Mouse (Mus musculus) myocyte (in vitro differentiated cells): Measurements from ENCODE around the gene Arid1b.

Experiments
- E2F4 ChIP-seq: IDR thresholded peaks from one replicate; pipeline ENCODE4 v1.6.1; 2011; ENCODE audit warnings: mild to moderate bottlenecking, control low read depth, moderate library complexity; ENCODE audit not compliant: insufficient read depth
- MAX ChIP-seq: IDR thresholded peaks from one replicate; pipeline ENCODE4 v1.6.1; 2011; ENCODE audit warnings: low read depth, mild to moderate bottlenecking, control low read depth
- MYOD1 ChIP-seq, 3 experiments: IDR thresholded peaks; one replicate each; pipeline ENCODE4 v1.6.1; 2011; ENCODE audit warnings: control low read depth in 2 of 3, low read depth in 2 of 3, mild to moderate bottlenecking in 2 of 3, moderate library complexity in 1 of 3; ENCODE audit not compliant: insufficient read length in 2 of 3, control insufficient read depth in 1 of 3
- MYOG ChIP-seq, 3 experiments: IDR thresholded peaks; one replicate each; pipeline ENCODE4 v1.6.1; 2011; ENCODE audit warnings: control low read depth in 2 of 3, low read depth in 2 of 3, mild to moderate bottlenecking in 2 of 3; ENCODE audit not compliant: insufficient read length in 2 of 3, control insufficient read depth in 1 of 3, insufficient read depth in 1 of 3
- POLR2A ChIP-seq: IDR thresholded peaks from one replicate; pipeline ENCODE4 v1.6.1; 2011; ENCODE audit warnings: low read depth, mild to moderate bottlenecking, control low read depth, moderate library complexity; ENCODE audit not compliant: insufficient read length
- POLR2AphosphoS2 ChIP-seq: IDR thresholded peaks from one replicate; pipeline ENCODE4 v1.6.1; 2011; ENCODE audit warnings: low read depth, control low read depth; ENCODE audit not compliant: insufficient read length
- REST ChIP-seq: IDR thresholded peaks from one replicate; pipeline ENCODE4 v1.6.1; 2011; ENCODE audit warnings: mild to moderate bottlenecking, control low read depth, moderate library complexity; ENCODE audit not compliant: insufficient read depth, insufficient read length
- TCF12 ChIP-seq: IDR thresholded peaks from one replicate; pipeline ENCODE4 v1.6.1; 2011; ENCODE audit warnings: mild to moderate bottlenecking, control low read depth; ENCODE audit not compliant: poor library complexity, insufficient read depth, severe bottlenecking
- TCF3 ChIP-seq: IDR thresholded peaks from one replicate; pipeline ENCODE4 v1.6.1; 2011; ENCODE audit warnings: low read depth, control low read depth; ENCODE audit not compliant: insufficient read length
- USF1 ChIP-seq: IDR thresholded peaks from one replicate; pipeline ENCODE4 v1.6.1; 2011; ENCODE audit warnings: low read depth, mild to moderate bottlenecking, control low read depth, moderate library complexity

DNA sequence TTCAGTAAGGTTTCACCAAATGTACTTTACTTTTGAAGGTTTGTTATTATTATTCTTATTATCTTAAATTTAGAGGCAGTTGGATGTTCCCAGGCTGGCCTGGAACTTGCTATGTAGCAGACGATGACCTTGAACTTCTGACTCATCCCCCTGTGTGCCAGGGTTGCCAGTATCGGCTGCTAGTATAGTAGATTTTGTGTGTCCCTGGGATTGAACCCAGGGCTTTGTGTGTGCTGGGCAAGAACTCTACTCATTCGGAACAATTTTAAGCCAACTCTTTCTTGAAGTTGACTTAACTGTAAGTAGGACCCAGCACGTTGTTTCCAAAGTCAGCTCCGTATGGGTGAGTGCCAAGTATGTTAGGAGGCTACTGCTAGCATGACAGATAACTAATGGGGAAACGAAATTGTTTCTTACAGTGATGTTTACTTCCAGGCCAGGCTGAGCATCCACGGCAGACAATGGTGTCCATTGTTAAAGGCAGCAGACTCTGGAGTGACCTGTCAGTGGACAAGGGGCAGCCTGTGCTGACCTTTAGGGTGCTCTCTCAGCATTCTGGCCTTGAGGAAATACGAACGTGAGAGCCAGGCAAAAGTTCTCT lies 7.5 kb downstream of the Arid1b start:
- TF ChIP-seq POLR2A (no peak), POLR2AphosphoS2 (no peak), TCF12 (no peak), REST (no peak), MAX (no peak), USF1 (no peak), E2F4 (no peak), MYOG (IDR thresholded peaks at IDR 0.05; ENCODE audit: control insufficient read depth in 1 of 3, insufficient read depth in 1 of 3, insufficient read length in 2 of 3, low read depth in 2 of 3) (no peak), TCF3 (no peak), MYOD1 (IDR thresholded peaks at IDR 0.05; ENCODE audit: control insufficient read depth in 1 of 3, insufficient read length in 2 of 3, low read depth in 2 of 3) (no peak)
